Mouse (Mus musculus) cerebellum, adult 11-12 months (tissue): ENCODE data around the gene Rin2.

Experiments
- DNase-seq: peaks from one replicate; pipeline ENCODE4 v3.0.0; 2022

The Rin2 gene

GRCm38 (mm10) chr2:145832836-145833221 is 157.8 kb downstream of the Rin2 start:
- DNase-seq, result no peak

- no peak for DNase-seq
These were observed 158.3 kb downstream of the Rin2 start for GRCm38 (mm10) chr2:145833341-145833740.

- DNase-seq, result no peak
These were observed 160.9 kb downstream of the Rin2 start for GRCm38 (mm10) chr2:145835920-145836319.

- no peak for DNase-seq
These were observed 163.7 kb downstream of the Rin2 start for GRCm38 (mm10) chr2:145838675-145839074.

- no peak for DNase-seq
These were observed 164.7 kb downstream of the Rin2 start for GRCm38 (mm10) chr2:145839565-145840315.

GRCm38 (mm10) chr2:145840320-145840719 is 165.3 kb downstream of the Rin2 start:
- no peak for DNase-seq

GRCm38 (mm10) chr2:145840910-145841870 is 166.2 kb downstream of the Rin2 start:
- DNase-seq, result no peak

- no peak for DNase-seq
These were observed 168.3 kb downstream of the Rin2 start for GRCm38 (mm10) chr2:145843322-145843721.

GRCm38 (mm10) chr2:145846595-145846994 is 171.6 kb downstream of the Rin2 start:
- no peak for DNase-seq

- DNase-seq, result no peak
These were observed 174.3 kb downstream of the Rin2 start for GRCm38 (mm10) chr2:145849170-145849905.

GRCm38 (mm10) chr2:145850779-145851178 is 175.8 kb downstream of the Rin2 start:
- DNase-seq, result no peak

GRCm38 (mm10) chr2:145855831-145856230 is 180.8 kb downstream of the Rin2 start:
- DNase-seq, result no peak

GRCm38 (mm10) chr2:145857864-145858263 is 182.8 kb downstream of the Rin2 start:
- DNase-seq, result peak; percentile 26

GRCm38 (mm10) chr2:145859442-145859931 is 184.5 kb downstream of the Rin2 start:
- peak; percentile 62 for DNase-seq

- DNase-seq, result peak; percentile 81
These were observed 185.2 kb downstream of the Rin2 start for GRCm38 (mm10) chr2:145859932-145860801.

GRCm38 (mm10) chr2:145861193-145862123 is 186.4 kb downstream of the Rin2 start:
- DNase-seq, result no peak

- DNase-seq, result no peak
These were observed 187.3 kb downstream of the Rin2 start for GRCm38 (mm10) chr2:145862206-145862817.

GRCm38 (mm10) chr2:145865344-145865743 is 190.3 kb downstream of the Rin2 start:
- DNase-seq, result no peak

- DNase-seq, result no peak
These were observed 191.2 kb downstream of the Rin2 start for GRCm38 (mm10) chr2:145866238-145866637.
